Mouse (Mus musculus): ENCODE measurements around the gene Cacnb1.

GRCm38 (mm10) chr11:97974141-97974540 lies 48.7 kb downstream of the Cacnb1 start:
- no peak for TF ChIP-seq CTCF (IDR thresholded peaks at IDR 0.05; ENCODE audit: low read depth, low read length)
- no peak for TF ChIP-seq EP300 (IDR thresholded peaks at IDR 0.05; ENCODE audit: insufficient read depth, low read depth, low read length)

All from ES-Bruce4 (cell line).